Mouse (Mus musculus) ES-E14 (cell line): ENCODE measurements around the gene Gpcpd1. TPM values are rescaled to one million over a fixed set of nuclear protein-coding genes. Genes with fewer than 3 reads are reported as not detected.

Experiments used
- DNase-seq: peaks from one replicate; pipeline ENCODE4 v3.0.0-alpha.2; 2013; ENCODE audit warnings: low read depth, low spot score
- H3K27ac ChIP-seq: 2 replicates; pipeline ENCODE4 v1.5.1; 2012; ENCODE audit warnings: low read depth, mild to moderate bottlenecking, low read length, moderate library complexity, mixed read lengths; ENCODE audit not compliant: poor library complexity, insufficient read depth, severe bottlenecking
- H3K36me3 ChIP-seq: 2 replicates; pipeline ENCODE4 v1.6.1; 2012; ENCODE audit warnings: mild to moderate bottlenecking, low read length, moderate library complexity, mixed read lengths; ENCODE audit not compliant: control insufficient read depth, poor library complexity, insufficient read depth, severe bottlenecking
- H3K4me1 ChIP-seq, 2 experiments: fragments of 150-350 bp in 1 of 2; sonication (generic) in 1 of 2; 2 replicates each; pipeline ENCODE4 v1.6.1; 2012; ENCODE audit warnings: low read length in 2 of 2, mild to moderate bottlenecking in 1 of 2, mixed read lengths in 1 of 2; ENCODE audit not compliant: control insufficient read depth in 2 of 2, insufficient read depth in 2 of 2, poor library complexity in 1 of 2
- H3K4me3 ChIP-seq, 2 experiments: fragments of 150-350 bp in 1 of 2; sonication (generic) in 1 of 2; 2 replicates each; pipeline ENCODE4 v1.5.1; 2012; ENCODE audit warnings: low read length in 2 of 2, low read depth in 1 of 2, mild to moderate bottlenecking in 1 of 2, mixed read lengths in 1 of 2; ENCODE audit not compliant: insufficient read depth in 1 of 2, poor library complexity in 1 of 2, severe bottlenecking in 1 of 2
- H3K9ac ChIP-seq: 2 replicates; pipeline ENCODE4 v1.6.1; 2012; ENCODE audit warnings: low read depth, mild to moderate bottlenecking, low read length, mixed read lengths; ENCODE audit not compliant: poor library complexity, insufficient read depth, severe bottlenecking
- H3K9me3 ChIP-seq: fragments of 150-350 bp; sonication (generic); 2 replicates; pipeline ENCODE4 v1.6.1; 2012; ENCODE audit warnings: low read depth, mild to moderate bottlenecking, low read length; ENCODE audit not compliant: control insufficient read depth, insufficient read depth
- CHD2 ChIP-seq: IDR thresholded peaks from 2 replicates; pipeline ENCODE4 v1.6.1; 2014; ENCODE audit warnings: mild to moderate bottlenecking, low read depth, low read length, inconsistent platforms
- HCFC1 ChIP-seq: IDR thresholded peaks from 2 replicates; pipeline ENCODE4 v1.6.1; 2012; ENCODE audit warnings: low read length, inconsistent platforms, borderline replicate concordance; ENCODE audit not compliant: insufficient read depth
- MAFK ChIP-seq: IDR thresholded peaks from 2 replicates; pipeline ENCODE4 v1.6.1; 2014; ENCODE audit warnings: mild to moderate bottlenecking, low read depth, low read length, inconsistent platforms; ENCODE audit not compliant: insufficient read depth
- ZC3H11A ChIP-seq: IDR thresholded peaks from 2 replicates; pipeline ENCODE4 v1.6.1; 2012; ENCODE audit warnings: low read depth, mild to moderate bottlenecking, inconsistent platforms, low read length, borderline replicate concordance
- ZNF384 ChIP-seq: IDR thresholded peaks from 2 replicates; pipeline ENCODE4 v1.6.1; 2012; ENCODE audit warnings: low read depth, low read length, inconsistent platforms
- in situ Hi-C, 2 experiments: fragments of 600-800 bp; cut with MboI; formaldehyde crosslinking; loops; one replicate each; pipeline ENCODE4 v1.15.1; 2025; ENCODE audit warnings: low sequenced_read_pairs in 2 of 2, inconsistent platforms in 1 of 2; ENCODE audit not compliant: unreplicated experiment in 2 of 2
- total RNA-seq: library from RNA; depleted of rRNA; stranded (reverse); fragments of 300-350 nt; gene quantifications from 2 replicates; pipeline ENCODE4 v1.2.3, GENCODE M21; 2012

The Gpcpd1 gene
- total RNA-seq, 1 experiment: 14.5 TPM

DNA sequence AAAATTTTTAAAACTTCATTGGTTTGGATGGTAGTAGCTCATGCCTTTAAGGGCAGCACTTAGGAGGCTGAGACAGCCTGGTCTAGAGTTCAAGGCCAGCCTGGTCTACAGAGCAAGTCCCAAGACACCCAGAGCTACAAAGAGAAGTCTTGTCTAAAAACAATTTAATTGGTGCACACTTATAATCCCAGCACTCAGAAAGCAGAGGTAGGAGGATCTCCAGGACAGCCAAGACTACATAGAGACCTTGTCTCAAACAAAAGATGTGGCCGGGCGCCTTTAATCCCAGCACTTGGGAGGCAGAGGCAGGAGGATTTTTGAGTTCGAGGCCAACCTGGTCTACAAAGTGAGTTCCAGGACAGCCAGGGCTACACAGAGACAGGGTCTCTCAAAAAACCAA, 14.9 kb downstream of the Gpcpd1 start:
- Histone ChIP-seq H3K9me3 (no peaks in the 10 kb centered on the region), H3K4me1 (no peaks in the 10 kb centered on the region), H3K27ac (no peak overlapping the region), H3K36me3 (no peaks in the 10 kb centered on the region), H3K9ac (no peak overlapping the region), H3K4me3 (no peak overlapping the region)
- DNase-seq: no peak
- TF ChIP-seq CHD2 (no peak), ZNF384 (no peak), HCFC1 (no peak), MAFK (no peak), ZC3H11A (no peak)
- in situ Hi-C loops: no loop called here

DNA sequence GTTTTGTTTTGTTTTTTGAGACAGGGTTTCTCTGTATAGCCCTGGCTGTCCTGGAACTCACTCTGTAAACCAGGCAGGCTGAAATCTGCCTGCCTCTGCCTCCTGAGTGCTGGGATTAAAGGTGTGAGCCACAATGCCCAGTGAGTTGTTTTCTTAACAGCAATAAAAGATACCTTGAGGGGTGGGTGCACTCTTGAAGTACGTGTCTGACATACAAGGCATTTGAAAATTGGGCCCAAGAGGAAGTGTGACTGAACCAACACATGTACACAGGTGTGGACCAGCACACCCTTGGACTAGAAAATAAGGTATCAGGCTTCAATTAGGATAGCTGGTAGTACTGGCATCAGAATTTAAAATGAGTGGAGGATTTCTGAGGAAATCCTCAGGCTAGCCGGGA, 16.2 kb downstream of the Gpcpd1 start:
- no peaks in the 10 kb centered on the region for H3K9me3 ChIP-seq
- no peak overlapping the region for H3K4me3 ChIP-seq
- no peaks in the 10 kb centered on the region; the same call in 1 of the 2 replicates for H3K36me3 ChIP-seq
- DNase-seq: no peak
- in situ Hi-C loops: no loop called here
- H3K27ac ChIP-seq: no peak overlapping the region
- TF ChIP-seq ZC3H11A (no peak), CHD2 (no peak), HCFC1 (no peak), ZNF384 (no peak), MAFK (no peak)
- H3K9ac ChIP-seq: no peak overlapping the region
- no peaks in the 10 kb centered on the region for H3K4me1 ChIP-seq

- no peak for DNase-seq
- in situ Hi-C loops: no loop called here
- Histone ChIP-seq H3K9me3 (no peaks in the 10 kb centered on the region), H3K4me1 (no peaks in the 10 kb centered on the region), H3K27ac (no peak overlapping the region), H3K9ac (no peak overlapping the region), H3K36me3 (no peaks in the 10 kb centered on the region; the same call in 1 of the 2 replicates), H3K4me3 (no peak overlapping the region)
- TF ChIP-seq MAFK (no peak), ZNF384 (no peak), ZC3H11A (no peak), HCFC1 (no peak), CHD2 (no peak)
These were observed 16.7 kb downstream of the Gpcpd1 start for GRCm38 (mm10) chr2:132570869-132571268.

DNA sequence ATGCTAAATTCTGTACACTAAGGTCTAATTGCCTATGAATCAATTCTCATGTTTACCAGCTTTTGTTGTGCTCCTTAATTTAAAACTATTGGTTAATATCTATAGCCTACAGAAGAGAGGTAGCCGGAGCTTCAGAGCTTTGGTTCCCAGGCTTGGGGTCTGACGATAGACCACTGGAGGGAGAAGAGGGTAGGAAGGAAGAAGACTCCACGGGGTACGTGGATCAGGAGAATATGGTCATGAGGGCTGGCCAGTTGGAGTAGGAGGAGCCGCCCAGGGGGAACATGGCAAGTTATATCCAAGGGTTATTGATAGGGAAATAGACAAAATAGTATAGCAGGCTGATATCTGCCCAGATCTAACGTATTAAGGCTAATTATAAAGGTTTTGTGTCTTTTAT, 17.8 kb downstream of the Gpcpd1 start:
- Histone ChIP-seq H3K4me1 (no peaks in the 10 kb centered on the region), H3K9me3 (no peaks in the 10 kb centered on the region), H3K9ac (no peak overlapping the region), H3K27ac (no peak overlapping the region), H3K36me3 (no peaks in the 10 kb centered on the region; the same call in 1 of the 2 replicates), H3K4me3 (no peak overlapping the region)
- no peak for DNase-seq
- in situ Hi-C loops: no loop called here
- TF ChIP-seq MAFK: no peak
- TF ChIP-seq CHD2: no peak
- TF ChIP-seq ZNF384: no peak
- TF ChIP-seq HCFC1: no peak
- no peak for TF ChIP-seq ZC3H11A

- no peaks in the 10 kb centered on the region for H3K4me1 ChIP-seq
- in situ Hi-C loops: no loop called here
- H3K27ac ChIP-seq: no peak overlapping the region
- H3K9ac ChIP-seq: no peak overlapping the region
- no peak for TF ChIP-seq ZNF384
- no peak for DNase-seq
- no peak overlapping the region for H3K4me3 ChIP-seq
- H3K9me3 ChIP-seq: no peaks in the 10 kb centered on the region
- no peaks in the 10 kb centered on the region; the same call in 1 of the 2 replicates for H3K36me3 ChIP-seq
These were observed 20.1 kb downstream of the Gpcpd1 start for GRCm38 (mm10) chr2:132567414-132567813.
